Mouse (Mus musculus): ENCODE measurements at regions not wholly inside any gene's neighbourhood (a gene's known extent, or its start where the extent isn't known, plus 50 kb on each side); places are given as distances from the start of the nearest gene placed in this dataset.

- ATAC-seq (ENCODE audit: insufficient read depth, low FRiP score, low read depth), result no peak
- H3K9ac ChIP-seq, result no peak overlapping the region
Measured at GRCm38 (mm10) chr2:50627501-50627900, 330.9 kb upstream of the Mmadhc start.

GRCm38 (mm10) chr2:50625233-50625749 is 328.7 kb upstream of the Mmadhc start:
- no peaks in the 10 kb centered on the region for H3K4me1 ChIP-seq
- H3K27me3 ChIP-seq (replicated peaks), result no peaks in the 10 kb centered on the region
- no peaks in the 10 kb centered on the region for H3K9me3 ChIP-seq
- 39% methylated on average over 5 of the region's 5 CpGs for WGBS
- ATAC-seq (ENCODE audit: insufficient read depth, low FRiP score, low read depth), result no peak
- H3K27ac ChIP-seq, result no peak overlapping the region
- H3K4me2 ChIP-seq, result no peak overlapping the region
- H3K4me3 ChIP-seq (replicated peaks), result no peak overlapping the region
- no peak overlapping the region for H3K9ac ChIP-seq
- H3K36me3 ChIP-seq, result no peaks in the 10 kb centered on the region

More at GRCm38 (mm10) chr2:50627501-50627900, 330.9 kb upstream of the Mmadhc start:
- Histone ChIP-seq H3K4me2 (no peak overlapping the region), H3K4me1 (no peaks in the 10 kb centered on the region), H3K27ac (no peak overlapping the region), H3K4me3 (replicated peaks) (no peak overlapping the region), H3K9me3 (no peaks in the 10 kb centered on the region), H3K27me3 (replicated peaks) (no peaks in the 10 kb centered on the region), H3K36me3 (no peaks in the 10 kb centered on the region)
- WGBS, result 51% methylated on average over 2 of the region's 2 CpGs

DNA sequence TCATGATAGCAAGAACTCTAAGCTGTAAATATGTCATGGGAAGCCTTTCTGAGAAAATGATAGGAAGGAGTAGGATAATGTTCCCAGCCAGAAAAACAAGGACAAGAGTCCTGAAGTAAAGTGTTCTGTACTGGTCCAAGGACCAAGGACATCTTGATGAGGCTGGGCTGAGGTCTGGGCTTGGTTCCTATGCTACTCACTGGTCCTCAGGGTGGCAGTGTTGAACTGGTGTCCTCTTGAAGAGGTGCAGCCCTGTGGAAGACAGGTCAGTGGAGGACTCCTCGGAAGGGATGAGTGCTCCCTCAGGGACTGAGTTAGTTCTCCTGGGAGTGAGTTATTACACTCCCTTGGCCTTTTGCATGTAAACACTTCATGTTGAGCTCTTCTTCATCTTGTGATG is 312.5 kb upstream of the Mmadhc start:
- H3K9me3 ChIP-seq, result no peaks in the 10 kb centered on the region
- ATAC-seq (ENCODE audit: insufficient read depth, low FRiP score, low read depth), result no peak
- no peaks in the 10 kb centered on the region for H3K27me3 ChIP-seq (replicated peaks)
- H3K4me3 ChIP-seq (replicated peaks), result no peak overlapping the region
- no peaks in the 10 kb centered on the region for H3K4me1 ChIP-seq
- H3K9ac ChIP-seq, result no peak overlapping the region
- no peak overlapping the region for H3K4me2 ChIP-seq
- 38% methylated on average over 1 of the region's 1 CpGs for WGBS
- H3K36me3 ChIP-seq, result no peaks in the 10 kb centered on the region
- no peak overlapping the region for H3K27ac ChIP-seq

DNA sequence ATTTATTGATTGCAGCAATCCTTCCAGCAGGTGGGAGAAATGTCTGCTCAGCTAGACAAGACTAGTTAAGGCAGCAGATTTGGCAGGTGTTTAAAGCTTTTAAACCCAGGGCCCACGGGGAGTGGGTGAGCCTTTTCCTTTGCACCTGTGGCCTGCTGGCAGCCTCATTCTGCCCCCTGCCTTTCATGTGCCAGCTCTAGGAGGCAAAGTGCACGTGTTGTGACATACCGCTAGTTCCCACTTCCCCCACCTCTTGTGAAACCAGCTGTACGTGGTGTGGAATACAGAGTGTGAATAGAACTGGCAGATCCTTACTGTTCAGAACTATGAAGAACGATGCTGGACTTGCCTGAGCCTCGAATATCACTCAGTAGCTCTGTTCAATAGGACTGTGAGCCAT is 292.6 kb upstream of the Mmadhc start:
- Histone ChIP-seq H3K9ac (no peak overlapping the region), H3K36me3 (no peaks in the 10 kb centered on the region), H3K27me3 (replicated peaks) (no peaks in the 10 kb centered on the region), H3K9me3 (no peaks in the 10 kb centered on the region), H3K4me2 (no peak overlapping the region), H3K4me3 (replicated peaks) (no peak overlapping the region), H3K27ac (no peak overlapping the region), H3K4me1 (no peaks in the 10 kb centered on the region)
- WGBS, result 60% methylated on average over 6 of the region's 6 CpGs
- no peak for ATAC-seq (ENCODE audit: insufficient read depth, low FRiP score, low read depth)

- Histone ChIP-seq H3K9me3 (no peaks in the 10 kb centered on the region), H3K9ac (no peak overlapping the region), H3K27me3 (replicated peaks) (no peaks in the 10 kb centered on the region), H3K27ac (no peak overlapping the region), H3K4me3 (replicated peaks) (no peak overlapping the region), H3K4me1 (no peaks in the 10 kb centered on the region), H3K36me3 (no peaks in the 10 kb centered on the region), H3K4me2 (no peak overlapping the region)
- WGBS, result 62% methylated on average over 6 of the region's 6 CpGs
- no peak for ATAC-seq (ENCODE audit: insufficient read depth, low FRiP score, low read depth)
Measured at GRCm38 (mm10) chr2:50588652-50589051, 292.1 kb upstream of the Mmadhc start.

DNA sequence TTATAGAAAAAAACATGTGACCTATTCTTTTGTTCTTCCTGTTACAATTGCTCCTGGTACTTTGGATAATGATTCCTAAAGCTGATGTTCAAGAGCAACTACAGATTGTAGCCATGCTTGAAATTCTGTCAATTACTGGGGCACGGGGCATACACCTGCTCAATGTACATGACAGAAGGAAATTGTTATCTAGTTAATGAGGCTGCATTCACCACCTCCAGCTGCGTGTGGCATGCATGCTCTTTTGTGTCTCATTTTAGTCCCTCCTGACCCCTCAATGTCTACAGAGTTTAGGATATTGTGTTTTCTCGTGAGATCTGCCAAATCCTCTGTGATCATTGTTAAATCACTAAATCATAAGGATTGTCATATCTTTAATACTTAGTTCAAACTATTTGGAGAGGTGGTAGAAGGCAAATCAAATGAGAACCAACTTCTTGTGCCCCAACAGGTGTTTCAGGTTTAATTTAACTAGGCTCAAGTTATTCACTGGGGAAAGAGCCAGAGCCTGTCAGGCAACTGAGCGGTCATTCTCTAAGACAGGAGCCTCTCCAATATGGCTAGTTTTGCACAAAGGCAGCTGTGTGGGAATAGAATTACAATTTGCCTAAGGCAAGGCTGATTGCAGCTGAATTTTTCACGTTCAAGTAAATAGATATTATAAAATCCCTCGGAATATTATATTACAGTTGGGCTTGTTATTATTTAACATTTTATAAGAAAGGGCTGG is 289.9 kb upstream of the Mmadhc start:
- WGBS, result 54% methylated on average over 6 of the region's 6 CpGs

GRCm38 (mm10) chr2:50579620-50580019 is 283.0 kb upstream of the Mmadhc start:
- Histone ChIP-seq H3K9me3 (no peaks in the 10 kb centered on the region), H3K4me3 (replicated peaks) (no peak overlapping the region), H3K36me3 (no peaks in the 10 kb centered on the region), H3K27ac (peak overlapping the region; percentile 16; the same call in 1 of the 2 replicates), H3K4me1 (no peaks in the 10 kb centered on the region), H3K4me2 (no peak overlapping the region), H3K9ac (no peak overlapping the region), H3K27me3 (replicated peaks) (no peaks in the 10 kb centered on the region)
- WGBS, result 58% methylated on average over 2 of the region's 2 CpGs
- no peak for ATAC-seq (ENCODE audit: insufficient read depth, low FRiP score, low read depth)

More for the DNA sequence above, 289.9 kb upstream of the Mmadhc start:
- H3K4me1 ChIP-seq, result no peaks in the 10 kb centered on the region
- no peaks in the 10 kb centered on the region for H3K36me3 ChIP-seq
- no peak overlapping the region for H3K27ac ChIP-seq
- no peak overlapping the region for H3K9ac ChIP-seq
- no peaks in the 10 kb centered on the region for H3K9me3 ChIP-seq
- H3K27me3 ChIP-seq (replicated peaks), result no peaks in the 10 kb centered on the region
- no peak for ATAC-seq (ENCODE audit: insufficient read depth, low FRiP score, low read depth)
- no peak overlapping the region for H3K4me3 ChIP-seq (replicated peaks)
- no peak overlapping the region for H3K4me2 ChIP-seq

- peak overlapping the region; percentile 37 for H3K27ac ChIP-seq
- H3K36me3 ChIP-seq, result no peaks in the 10 kb centered on the region
- no peak for ATAC-seq (ENCODE audit: insufficient read depth, low FRiP score, low read depth)
- no peak overlapping the region for H3K4me3 ChIP-seq (replicated peaks)
- no peaks in the 10 kb centered on the region for H3K27me3 ChIP-seq (replicated peaks)
- H3K9me3 ChIP-seq, result no peaks in the 10 kb centered on the region
- H3K4me1 ChIP-seq, result no peaks in the 10 kb centered on the region
- 53% methylated on average over 6 of the region's 6 CpGs for WGBS
- H3K9ac ChIP-seq, result no peak overlapping the region
- no peak overlapping the region for H3K4me2 ChIP-seq
Measured at GRCm38 (mm10) chr2:50578278-50579043, 281.9 kb upstream of the Mmadhc start.

GRCm38 (mm10) chr2:50577736-50578135 is 281.1 kb upstream of the Mmadhc start:
- peak overlapping the region; percentile 37 for H3K27ac ChIP-seq
- no peak overlapping the region for H3K4me2 ChIP-seq
- H3K4me1 ChIP-seq, result peaks cover 3% of the 10 kb centered on the region; the same call in 1 of the 2 replicates
- no peak overlapping the region for H3K4me3 ChIP-seq (replicated peaks)
- no peak for ATAC-seq (ENCODE audit: insufficient read depth, low FRiP score, low read depth)
- no peaks in the 10 kb centered on the region for H3K36me3 ChIP-seq
- H3K9ac ChIP-seq, result no peak overlapping the region
- 89% methylated on average over 9 of the region's 9 CpGs for WGBS
- no peaks in the 10 kb centered on the region for H3K27me3 ChIP-seq (replicated peaks)
- no peaks in the 10 kb centered on the region for H3K9me3 ChIP-seq

DNA sequence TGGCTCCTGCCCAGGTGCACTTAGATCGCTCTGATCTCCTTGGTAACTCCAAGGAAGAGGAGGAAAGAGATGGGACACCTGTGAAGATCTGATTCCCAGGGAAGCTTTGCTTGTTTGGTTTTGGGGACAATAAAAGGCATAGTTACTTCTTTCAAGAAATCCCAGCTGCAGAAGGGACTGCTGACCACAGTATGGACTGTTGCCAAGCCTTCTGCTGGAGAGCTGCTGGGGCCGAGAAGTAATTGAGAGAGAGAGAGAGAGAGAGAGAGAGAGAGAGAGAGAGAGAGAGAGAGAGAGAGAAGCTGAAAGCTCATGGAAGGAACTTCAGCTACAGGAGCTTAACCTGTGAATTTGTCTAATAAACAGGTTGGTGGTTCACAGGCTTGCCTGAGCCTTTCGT is 276.9 kb upstream of the Mmadhc start:
- Histone ChIP-seq H3K36me3 (no peaks in the 10 kb centered on the region), H3K9me3 (no peaks in the 10 kb centered on the region), H3K27me3 (replicated peaks) (no peaks in the 10 kb centered on the region), H3K4me2 (no peak overlapping the region), H3K4me3 (replicated peaks) (no peak overlapping the region), H3K27ac (no peak overlapping the region), H3K4me1 (peaks cover 3% of the 10 kb centered on the region; the same call in 1 of the 2 replicates), H3K9ac (no peak overlapping the region)
- no peak for ATAC-seq (ENCODE audit: insufficient read depth, low FRiP score, low read depth)
- 36% methylated on average over 3 of the region's 3 CpGs for WGBS

- no peak overlapping the region for H3K9ac ChIP-seq
- WGBS, result 78% methylated on average over 4 of the region's 4 CpGs
- H3K4me2 ChIP-seq, result no peak overlapping the region
- ATAC-seq (ENCODE audit: insufficient read depth, low FRiP score, low read depth), result no peak
- no peaks in the 10 kb centered on the region for H3K9me3 ChIP-seq
- H3K27me3 ChIP-seq (replicated peaks), result no peaks in the 10 kb centered on the region
- no peak overlapping the region for H3K27ac ChIP-seq
- no peaks in the 10 kb centered on the region for H3K36me3 ChIP-seq
- no peak overlapping the region for H3K4me3 ChIP-seq (replicated peaks)
- peaks cover 3% of the 10 kb centered on the region; the same call in 1 of the 2 replicates for H3K4me1 ChIP-seq
Measured at GRCm38 (mm10) chr2:50571021-50571420, 274.4 kb upstream of the Mmadhc start.
